Mouse (Mus musculus): ENCODE results near the gene E2f2. TPM values are rescaled to one million over a fixed set of nuclear protein-coding genes. Genes with fewer than 3 reads are reported as not detected.

E2f2 gene
- polyA plus RNA-seq, 1 experiment: 56.3 TPM

- Histone ChIP-seq H3K27me3 (ENCODE audit: control insufficient read depth, insufficient read depth, insufficient read length) (no peaks in the 10 kb centered on the region), H3K36me3 (ENCODE audit: control insufficient read depth, insufficient read depth) (no peaks in the 10 kb centered on the region), H3ac (ENCODE audit: control insufficient read depth, insufficient read length) (no peak overlapping the region), H3K79me2 (ENCODE audit: control insufficient read depth, insufficient read depth) (no peaks in the 10 kb centered on the region), H3K4me3 (no peak overlapping the region), H3K4me2 (ENCODE audit: low read depth) (no peak overlapping the region)
- TF ChIP-seq USF1 (IDR thresholded peaks at IDR 0.05; ENCODE audit: low read depth): no peak
- TF ChIP-seq MYOD1 (IDR thresholded peaks at IDR 0.05; ENCODE audit: control insufficient read depth in 1 of 3, insufficient read length in 2 of 3, low read depth in 2 of 3): no peak
- no peak for TF ChIP-seq TCF12 (IDR thresholded peaks at IDR 0.05; ENCODE audit: insufficient read depth, poor library complexity, severe bottlenecking)
- TF ChIP-seq POLR2AphosphoS2 (IDR thresholded peaks at IDR 0.05; ENCODE audit: insufficient read length, low read depth): no peak
- TF ChIP-seq E2F4 (IDR thresholded peaks at IDR 0.05; ENCODE audit: insufficient read depth): no peak
- no peak for TF ChIP-seq MYOG (IDR thresholded peaks at IDR 0.05; ENCODE audit: control insufficient read depth in 1 of 3, insufficient read depth in 1 of 3, insufficient read length in 2 of 3, low read depth in 2 of 3)
- TF ChIP-seq CEBPB (IDR thresholded peaks at IDR 0.05; ENCODE audit: insufficient read depth, poor library complexity, severe bottlenecking): no peak
- no peak for TF ChIP-seq SRF (IDR thresholded peaks at IDR 0.05; ENCODE audit: control insufficient read depth, insufficient read length, low read depth)
- TF ChIP-seq MAX (IDR thresholded peaks at IDR 0.05; ENCODE audit: low read depth): no peak
- TF ChIP-seq TCF3 (IDR thresholded peaks at IDR 0.05; ENCODE audit: insufficient read length, low read depth): no peak
- no peak for TF ChIP-seq POLR2A (IDR thresholded peaks at IDR 0.05; ENCODE audit: insufficient read length, low read depth)
- TF ChIP-seq REST (IDR thresholded peaks at IDR 0.05; ENCODE audit: insufficient read depth, insufficient read length): no peak
Observed at GRCm38 (mm10) chr4:136154462-136154861, 17.7 kb upstream of the E2f2 start.

- no peak overlapping the region for H3K4me3 ChIP-seq
- no peak overlapping the region for H3K4me2 ChIP-seq (ENCODE audit: low read depth)
- H3K27me3 ChIP-seq (ENCODE audit: control insufficient read depth, insufficient read depth, insufficient read length): no peaks in the 10 kb centered on the region
- TF ChIP-seq REST (IDR thresholded peaks at IDR 0.05; ENCODE audit: insufficient read depth, insufficient read length) (no peak), SRF (IDR thresholded peaks at IDR 0.05; ENCODE audit: control insufficient read depth, insufficient read length, low read depth) (no peak), E2F4 (IDR thresholded peaks at IDR 0.05; ENCODE audit: insufficient read depth) (no peak), POLR2A (IDR thresholded peaks at IDR 0.05; ENCODE audit: insufficient read length, low read depth) (no peak), USF1 (IDR thresholded peaks at IDR 0.05; ENCODE audit: low read depth) (no peak), TCF12 (IDR thresholded peaks at IDR 0.05; ENCODE audit: insufficient read depth, poor library complexity, severe bottlenecking) (no peak), MAX (IDR thresholded peaks at IDR 0.05; ENCODE audit: low read depth) (no peak), POLR2AphosphoS2 (IDR thresholded peaks at IDR 0.05; ENCODE audit: insufficient read length, low read depth) (no peak), MYOG (IDR thresholded peaks at IDR 0.05; ENCODE audit: control insufficient read depth in 1 of 3, insufficient read depth in 1 of 3, insufficient read length in 2 of 3, low read depth in 2 of 3) (no peak), TCF3 (IDR thresholded peaks at IDR 0.05; ENCODE audit: insufficient read length, low read depth) (no peak), CEBPB (IDR thresholded peaks at IDR 0.05; ENCODE audit: insufficient read depth, poor library complexity, severe bottlenecking) (no peak), MYOD1 (IDR thresholded peaks at IDR 0.05; ENCODE audit: control insufficient read depth in 1 of 3, insufficient read length in 2 of 3, low read depth in 2 of 3) (no peak)
- no peaks in the 10 kb centered on the region for H3K79me2 ChIP-seq (ENCODE audit: control insufficient read depth, insufficient read depth)
- H3K36me3 ChIP-seq (ENCODE audit: control insufficient read depth, insufficient read depth): no peaks in the 10 kb centered on the region
- no peak overlapping the region for H3ac ChIP-seq (ENCODE audit: control insufficient read depth, insufficient read length)
Observed at GRCm38 (mm10) chr4:136158498-136158897, 13.7 kb upstream of the E2f2 start.

GRCm38 (mm10) chr4:136159802-136160397 lies 12.3 kb upstream of the E2f2 start:
- TF ChIP-seq POLR2AphosphoS2 (IDR thresholded peaks at IDR 0.05; ENCODE audit: insufficient read length, low read depth) (no peak), REST (IDR thresholded peaks at IDR 0.05; ENCODE audit: insufficient read depth, insufficient read length) (no peak), MAX (IDR thresholded peaks at IDR 0.05; ENCODE audit: low read depth) (no peak), MYOD1 (IDR thresholded peaks at IDR 0.05; ENCODE audit: control insufficient read depth in 1 of 3, insufficient read length in 2 of 3, low read depth in 2 of 3) (peak in 2 of 3 experiments; percentile 25), TCF3 (IDR thresholded peaks at IDR 0.05; ENCODE audit: insufficient read length, low read depth) (no peak), SRF (IDR thresholded peaks at IDR 0.05; ENCODE audit: control insufficient read depth, insufficient read length, low read depth) (no peak), USF1 (IDR thresholded peaks at IDR 0.05; ENCODE audit: low read depth) (no peak), MYOG (IDR thresholded peaks at IDR 0.05; ENCODE audit: control insufficient read depth in 1 of 3, insufficient read depth in 1 of 3, insufficient read length in 2 of 3, low read depth in 2 of 3) (no peak)
- Histone ChIP-seq H3K4me3 (no peak overlapping the region), H3K79me2 (ENCODE audit: control insufficient read depth, insufficient read depth) (no peaks in the 10 kb centered on the region), H3K36me3 (ENCODE audit: control insufficient read depth, insufficient read depth) (no peaks in the 10 kb centered on the region), H3K27me3 (ENCODE audit: control insufficient read depth, insufficient read depth, insufficient read length) (no peaks in the 10 kb centered on the region), H3ac (ENCODE audit: control insufficient read depth, insufficient read length) (no peak overlapping the region), H3K4me2 (ENCODE audit: low read depth) (peak overlapping the region; percentile 1)

- Histone ChIP-seq H3ac (ENCODE audit: control insufficient read depth, insufficient read length) (no peak overlapping the region), H3K4me2 (ENCODE audit: low read depth) (peak overlapping the region; percentile 36), H3K27me3 (ENCODE audit: control insufficient read depth, insufficient read depth, insufficient read length) (no peaks in the 10 kb centered on the region), H3K4me3 (no peak overlapping the region), H3K79me2 (ENCODE audit: control insufficient read depth, insufficient read depth) (no peaks in the 10 kb centered on the region), H3K36me3 (ENCODE audit: control insufficient read depth, insufficient read depth) (no peaks in the 10 kb centered on the region)
- TF ChIP-seq POLR2AphosphoS2 (IDR thresholded peaks at IDR 0.05; ENCODE audit: insufficient read length, low read depth) (no peak), E2F4 (IDR thresholded peaks at IDR 0.05; ENCODE audit: insufficient read depth) (no peak), POLR2A (IDR thresholded peaks at IDR 0.05; ENCODE audit: insufficient read length, low read depth) (no peak), MYOD1 (IDR thresholded peaks at IDR 0.05; ENCODE audit: control insufficient read depth in 1 of 3, insufficient read length in 2 of 3, low read depth in 2 of 3) (no peak), SRF (IDR thresholded peaks at IDR 0.05; ENCODE audit: control insufficient read depth, insufficient read length, low read depth) (no peak), TCF12 (IDR thresholded peaks at IDR 0.05; ENCODE audit: insufficient read depth, poor library complexity, severe bottlenecking) (no peak), MAX (IDR thresholded peaks at IDR 0.05; ENCODE audit: low read depth) (no peak), MYOG (IDR thresholded peaks at IDR 0.05; ENCODE audit: control insufficient read depth in 1 of 3, insufficient read depth in 1 of 3, insufficient read length in 2 of 3, low read depth in 2 of 3) (no peak), USF1 (IDR thresholded peaks at IDR 0.05; ENCODE audit: low read depth) (no peak), TCF3 (IDR thresholded peaks at IDR 0.05; ENCODE audit: insufficient read length, low read depth) (no peak), CEBPB (IDR thresholded peaks at IDR 0.05; ENCODE audit: insufficient read depth, poor library complexity, severe bottlenecking) (no peak), REST (IDR thresholded peaks at IDR 0.05; ENCODE audit: insufficient read depth, insufficient read length) (no peak)
Observed at GRCm38 (mm10) chr4:136163448-136163847, 8.7 kb upstream of the E2f2 start.

All from myocyte (in vitro differentiated cells).